Mouse (Mus musculus) forebrain, embryonic 15.5 days (tissue): Measurements from ENCODE around the gene Arglu1. TPM values are rescaled to one million over a fixed set of nuclear protein-coding genes. Genes with fewer than 3 reads are reported as not detected.

ENCODE experiments used
- ATAC-seq: fragments of 200-750 bp; cut with Nextera tagmentation; replicated peaks from 2 replicates; pipeline ENCODE4 v1.8.0; 2017; ENCODE audit warnings: mild to moderate bottlenecking, moderate TSS enrichment, moderate library complexity
- H3K27ac ChIP-seq: fragments of 300-500 bp; sonication (generic); replicated peaks from 2 replicates; pipeline ENCODE4 v1.5.1; 2015; ENCODE audit warnings: mild to moderate bottlenecking, inconsistent platforms
- H3K27me3 ChIP-seq: fragments of 300-500 bp; sonication (generic); 2 replicates; pipeline ENCODE4 v1.6.1; 2015; ENCODE audit warnings: inconsistent platforms
- H3K36me3 ChIP-seq: fragments of 300-500 bp; sonication (generic); 2 replicates; pipeline ENCODE4 v1.6.1; 2015; ENCODE audit warnings: mild to moderate bottlenecking, inconsistent platforms
- H3K4me1 ChIP-seq: fragments of 300-500 bp; sonication (generic); 2 replicates; pipeline ENCODE4 v1.6.1; 2015; ENCODE audit warnings: inconsistent platforms
- H3K4me2 ChIP-seq: fragments of 300-500 bp; sonication (generic); replicated peaks from 2 replicates; pipeline ENCODE4 v1.6.1; 2015; ENCODE audit warnings: mild to moderate bottlenecking, inconsistent platforms
- H3K4me3 ChIP-seq: fragments of 300-500 bp; sonication (generic); 2 replicates; pipeline ENCODE4 v1.5.1; 2015; ENCODE audit warnings: mild to moderate bottlenecking, inconsistent platforms
- H3K9ac ChIP-seq: fragments of 300-500 bp; sonication (generic); replicated peaks from 2 replicates; pipeline ENCODE4 v1.6.1; 2015; ENCODE audit warnings: mild to moderate bottlenecking, inconsistent platforms
- H3K9me3 ChIP-seq: fragments of 300-500 bp; sonication (generic); 2 replicates; pipeline ENCODE4 v1.6.1; 2016; ENCODE audit warnings: inconsistent platforms
- WGBS: fragments of 180-500 bp; shearing (Covaris S2); methylation state at CpG from one replicate; pipeline ENCODE4 v1.1.7; 2015; ENCODE audit warnings: mixed read lengths; 5-methylcytosine and 5-hydroxymethylcytosine counted together
- polyA plus RNA-seq: library from polyadenylated mRNA; unstranded; fragments of >200 nt; fragmentation: Nextera tagmentation; extraction: Ambion mirVana; gene quantifications from 2 replicates; pipeline ENCODE4 v1.2.1, GENCODE M21; 2015

Gene Arglu1
- 199 TPM in 2 replicates for polyA plus RNA-seq

GRCm38 (mm10) chr8:8690146-8691092 is at the start of gene Arglu1:
TSS of gene Arglu1 (minus strand) at chr8:8690521.
- H3K9me3 ChIP-seq, result no peaks in the 10 kb centered on the region
- peak; percentile 97 for ATAC-seq
- under 1% methylated on average over 81 of the region's 81 CpGs for WGBS
- no peaks in the 10 kb centered on the region for H3K36me3 ChIP-seq
- peak within 1 kb of the TSS; percentile 92 for H3K4me3 ChIP-seq
- peak within 1 kb of the TSS; percentile 98 for H3K9ac ChIP-seq
- H3K27me3 ChIP-seq, result no peaks in the 10 kb centered on the region
- peaks cover 40% of the 10 kb centered on the region for H3K4me1 ChIP-seq
- H3K27ac ChIP-seq, result peak within 1 kb of the TSS; percentile 98
- H3K4me2 ChIP-seq, result peak within 1 kb of the TSS; percentile 66

GRCm38 (mm10) chr8:8737271-8737670 is 47.0 kb upstream of the Arglu1 start:
- H3K9me3 ChIP-seq, result no peaks in the 10 kb centered on the region
- H3K27me3 ChIP-seq, result no peaks in the 10 kb centered on the region
- no peaks in the 10 kb centered on the region for H3K36me3 ChIP-seq
- H3K4me1 ChIP-seq, result no peaks in the 10 kb centered on the region
- H3K4me2 ChIP-seq, result no peak overlapping the region
- WGBS, result 64% methylated on average over 3 of the region's 3 CpGs
- H3K9ac ChIP-seq, result no peak overlapping the region
- H3K27ac ChIP-seq, result no peak overlapping the region
- H3K4me3 ChIP-seq, result no peak overlapping the region
- no peak for ATAC-seq

- H3K27ac ChIP-seq, result no peak overlapping the region
- H3K9ac ChIP-seq, result no peak overlapping the region
- no peaks in the 10 kb centered on the region for H3K4me1 ChIP-seq
- H3K27me3 ChIP-seq, result no peaks in the 10 kb centered on the region
- H3K36me3 ChIP-seq, result no peaks in the 10 kb centered on the region
- H3K9me3 ChIP-seq, result no peaks in the 10 kb centered on the region
- no peak overlapping the region for H3K4me3 ChIP-seq
- WGBS, result 86% methylated on average over 8 of the region's 8 CpGs
- no peak overlapping the region for H3K4me2 ChIP-seq
- ATAC-seq, result no peak
Measured at GRCm38 (mm10) chr8:8736826-8737225, 46.5 kb upstream of the Arglu1 start.

- Histone ChIP-seq H3K27me3 (no peaks in the 10 kb centered on the region), H3K36me3 (no peaks in the 10 kb centered on the region), H3K4me2 (no peak overlapping the region), H3K4me3 (no peak overlapping the region), H3K27ac (no peak overlapping the region), H3K4me1 (no peaks in the 10 kb centered on the region), H3K9ac (no peak overlapping the region), H3K9me3 (no peaks in the 10 kb centered on the region)
- ATAC-seq, result no peak
- WGBS, result 41% methylated on average over 4 of the region's 4 CpGs
Measured at GRCm38 (mm10) chr8:8733804-8734203, 43.5 kb upstream of the Arglu1 start.

GRCm38 (mm10) chr8:8728643-8729042 is 38.3 kb upstream of the Arglu1 start:
- 90% methylated on average over 2 of the region's 2 CpGs for WGBS
- H3K36me3 ChIP-seq, result no peaks in the 10 kb centered on the region

GRCm38 (mm10) chr8:8726547-8726946 is 36.2 kb upstream of the Arglu1 start:
- Histone ChIP-seq H3K36me3 (no peaks in the 10 kb centered on the region), H3K4me3 (no peak overlapping the region), H3K4me2 (no peak overlapping the region), H3K9me3 (no peaks in the 10 kb centered on the region), H3K27ac (no peak overlapping the region), H3K4me1 (no peaks in the 10 kb centered on the region), H3K27me3 (no peaks in the 10 kb centered on the region), H3K9ac (no peak overlapping the region)
- no peak for ATAC-seq
- WGBS, result 63% methylated on average over 2 of the region's 2 CpGs

More at GRCm38 (mm10) chr8:8728643-8729042, 38.3 kb upstream of the Arglu1 start:
- H3K4me1 ChIP-seq, result no peaks in the 10 kb centered on the region
- no peak overlapping the region for H3K4me2 ChIP-seq
- H3K9me3 ChIP-seq, result no peaks in the 10 kb centered on the region
- H3K4me3 ChIP-seq, result no peak overlapping the region
- ATAC-seq, result 0 out of 2 replicates have a peak, but pooled peaks have one; percentile 23
- no peaks in the 10 kb centered on the region for H3K27me3 ChIP-seq
- H3K9ac ChIP-seq, result no peak overlapping the region
- H3K27ac ChIP-seq, result no peak overlapping the region

- WGBS, result 89% methylated on average over 9 of the region's 9 CpGs
Measured at GRCm38 (mm10) chr8:8704813-8705212, 14.5 kb upstream of the Arglu1 start.

GRCm38 (mm10) chr8:8703668-8704067 is 13.3 kb upstream of the Arglu1 start:
- Histone ChIP-seq H3K4me1 (no peaks in the 10 kb centered on the region), H3K9ac (no peak overlapping the region), H3K27ac (no peak overlapping the region), H3K36me3 (no peaks in the 10 kb centered on the region), H3K27me3 (no peaks in the 10 kb centered on the region), H3K9me3 (no peaks in the 10 kb centered on the region), H3K4me3 (no peak overlapping the region), H3K4me2 (no peak overlapping the region)
- 75% methylated on average over 2 of the region's 2 CpGs for WGBS
- ATAC-seq, result no peak

More at GRCm38 (mm10) chr8:8704813-8705212, 14.5 kb upstream of the Arglu1 start:
- Histone ChIP-seq H3K27ac (no peak overlapping the region), H3K4me1 (no peaks in the 10 kb centered on the region), H3K4me3 (no peak overlapping the region), H3K4me2 (no peak overlapping the region), H3K36me3 (no peaks in the 10 kb centered on the region), H3K9ac (no peak overlapping the region), H3K27me3 (no peaks in the 10 kb centered on the region), H3K9me3 (no peaks in the 10 kb centered on the region)
- no peak for ATAC-seq

- no peaks in the 10 kb centered on the region for H3K27me3 ChIP-seq
- H3K4me1 ChIP-seq, result no peaks in the 10 kb centered on the region
- no peaks in the 10 kb centered on the region for H3K9me3 ChIP-seq
- H3K4me3 ChIP-seq, result no peak overlapping the region
- 94% methylated on average over 10 of the region's 10 CpGs for WGBS
- no peak overlapping the region for H3K4me2 ChIP-seq
- no peak for ATAC-seq
- H3K36me3 ChIP-seq, result no peaks in the 10 kb centered on the region
- no peak overlapping the region for H3K27ac ChIP-seq
- no peak overlapping the region for H3K9ac ChIP-seq
Measured at GRCm38 (mm10) chr8:8700821-8701220, 10.5 kb upstream of the Arglu1 start.

- WGBS, result 86% methylated on average over 4 of the region's 4 CpGs
- Histone ChIP-seq H3K4me3 (no peak overlapping the region), H3K4me1 (no peaks in the 10 kb centered on the region), H3K36me3 (no peaks in the 10 kb centered on the region), H3K9me3 (no peaks in the 10 kb centered on the region), H3K27ac (no peak overlapping the region), H3K9ac (no peak overlapping the region), H3K4me2 (no peak overlapping the region), H3K27me3 (no peaks in the 10 kb centered on the region)
- no peak for ATAC-seq
Measured at GRCm38 (mm10) chr8:8700229-8700628, 9.9 kb upstream of the Arglu1 start.

GRCm38 (mm10) chr8:8689454-8690145 is 721 bp downstream of the Arglu1 start:
- ATAC-seq, result peak; percentile 72
- Histone ChIP-seq H3K9ac (peak overlapping the region; percentile 98), H3K4me3 (peak overlapping the region; percentile 92), H3K4me2 (peak overlapping the region; percentile 66), H3K4me1 (peaks cover 44% of the 10 kb centered on the region), H3K9me3 (no peaks in the 10 kb centered on the region), H3K36me3 (no peaks in the 10 kb centered on the region), H3K27ac (peak overlapping the region; percentile 98), H3K27me3 (no peaks in the 10 kb centered on the region)
- WGBS, result under 1% methylated on average over 67 of the region's 68 CpGs

GRCm38 (mm10) chr8:8688823-8689453 is 1.4 kb downstream of the Arglu1 start:
- WGBS, result 5% methylated on average over 9 of the region's 9 CpGs
- ATAC-seq, result no peak
- peaks cover 44% of the 10 kb centered on the region for H3K4me1 ChIP-seq
- H3K27me3 ChIP-seq, result no peaks in the 10 kb centered on the region
- no peaks in the 10 kb centered on the region for H3K36me3 ChIP-seq
- H3K4me3 ChIP-seq, result peak overlapping the region; percentile 92
- H3K4me2 ChIP-seq, result peak overlapping the region; percentile 66
- H3K27ac ChIP-seq, result no peak overlapping the region; the same call in 1 of the 2 replicates
- no peaks in the 10 kb centered on the region for H3K9me3 ChIP-seq
- peak overlapping the region; percentile 98 for H3K9ac ChIP-seq
